Mouse (Mus musculus) heart, embryonic 13.5 days (tissue): Measurements from ENCODE around the gene Letm1. TPM values are rescaled to one million over a fixed set of nuclear protein-coding genes. Genes with fewer than 3 reads are reported as not detected.

Source experiments
- ATAC-seq: fragments of 200-750 bp; cut with Nextera tagmentation; 2 replicates; pipeline ENCODE4 v1.8.0; 2017; ENCODE audit warnings: moderate TSS enrichment; ENCODE audit not compliant: insufficient number of reproducible peaks, low FRiP score, low TSS enrichment; ENCODE audit errors: extremely low read depth
- H3K27ac ChIP-seq: fragments of 300-500 bp; sonication (generic); replicated peaks from 2 replicates; pipeline ENCODE4 v1.5.1; 2015; ENCODE audit warnings: moderate library complexity, mild to moderate bottlenecking, inconsistent platforms
- H3K27me3 ChIP-seq: fragments of 300-500 bp; sonication (generic); replicated peaks from 2 replicates; pipeline ENCODE4 v1.6.1; 2015; ENCODE audit warnings: mild to moderate bottlenecking, inconsistent platforms
- H3K36me3 ChIP-seq: fragments of 300-500 bp; sonication (generic); 2 replicates; pipeline ENCODE4 v1.6.1; 2015; ENCODE audit warnings: mild to moderate bottlenecking, inconsistent platforms
- H3K4me1 ChIP-seq: fragments of 300-500 bp; sonication (generic); 2 replicates; pipeline ENCODE4 v1.6.1; 2015; ENCODE audit warnings: inconsistent platforms
- H3K4me2 ChIP-seq: fragments of 300-500 bp; sonication (generic); 2 replicates; pipeline ENCODE4 v1.6.1; 2015; ENCODE audit warnings: inconsistent platforms, mild to moderate bottlenecking, moderate library complexity
- H3K4me3 ChIP-seq: fragments of 300-500 bp; sonication (generic); 2 replicates; pipeline ENCODE4 v1.5.1; 2015; ENCODE audit warnings: moderate library complexity, mild to moderate bottlenecking, inconsistent platforms
- H3K9ac ChIP-seq: fragments of 300-500 bp; sonication (generic); 2 replicates; pipeline ENCODE4 v1.6.1; 2015; ENCODE audit warnings: inconsistent platforms, mild to moderate bottlenecking, moderate library complexity
- H3K9me3 ChIP-seq: fragments of 300-500 bp; sonication (generic); 2 replicates; pipeline ENCODE4 v1.6.1; 2016; ENCODE audit warnings: inconsistent platforms
- WGBS: fragments of 180-500 bp; shearing (Covaris S2); methylation state at CpG from one replicate; pipeline ENCODE4 v1.1.7; 2015; ENCODE audit warnings: mixed read lengths; 5-methylcytosine and 5-hydroxymethylcytosine counted together
- polyA plus RNA-seq: library from polyadenylated mRNA; unstranded; fragments of >200 nt; fragmentation: Nextera tagmentation; extraction: Ambion mirVana; gene quantifications from 2 replicates; pipeline ENCODE4 v1.2.1, GENCODE M21; 2015

The Letm1 gene
- 40.9 and 43.5 TPM in 2 replicates for polyA plus RNA-seq

DNA sequence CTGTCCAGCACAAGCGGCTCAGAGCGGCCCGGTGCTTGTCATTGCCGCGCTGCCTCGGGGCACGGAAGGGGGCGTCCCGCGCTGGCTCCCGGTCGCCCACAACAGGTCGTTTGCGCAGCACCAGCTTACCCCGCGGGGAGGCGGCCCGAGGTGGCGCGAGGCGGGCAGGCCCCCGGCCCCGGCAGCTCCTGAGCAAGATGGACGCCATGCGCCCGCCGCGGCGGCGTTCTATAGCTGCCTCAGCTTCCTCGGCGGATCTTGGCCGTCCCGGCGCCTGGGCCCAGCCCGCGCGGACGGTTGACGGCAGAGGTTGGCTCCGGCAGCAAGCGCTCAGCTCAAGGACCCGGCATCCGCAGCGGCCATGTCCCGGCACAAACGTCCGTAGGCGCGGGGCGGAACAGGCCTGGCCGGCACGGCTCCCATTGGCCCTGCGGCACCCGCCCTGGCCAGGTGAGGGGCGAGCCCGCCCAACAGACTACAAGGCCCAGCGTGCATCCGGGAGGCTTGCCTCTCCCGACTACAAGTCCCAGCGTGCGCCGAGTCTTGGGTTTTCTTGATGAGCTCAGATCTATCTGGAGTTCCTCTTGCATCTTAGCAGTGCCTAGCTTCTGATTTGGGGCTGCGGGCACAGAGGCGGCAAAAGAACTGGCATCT is at the start of gene Letm1:
Gene Letm1, minus strand, starts transcription at position 473 of the 654 bp plus-strand sequence.
- peak within 1 kb of the TSS; percentile 91 for H3K9ac ChIP-seq

DNA sequence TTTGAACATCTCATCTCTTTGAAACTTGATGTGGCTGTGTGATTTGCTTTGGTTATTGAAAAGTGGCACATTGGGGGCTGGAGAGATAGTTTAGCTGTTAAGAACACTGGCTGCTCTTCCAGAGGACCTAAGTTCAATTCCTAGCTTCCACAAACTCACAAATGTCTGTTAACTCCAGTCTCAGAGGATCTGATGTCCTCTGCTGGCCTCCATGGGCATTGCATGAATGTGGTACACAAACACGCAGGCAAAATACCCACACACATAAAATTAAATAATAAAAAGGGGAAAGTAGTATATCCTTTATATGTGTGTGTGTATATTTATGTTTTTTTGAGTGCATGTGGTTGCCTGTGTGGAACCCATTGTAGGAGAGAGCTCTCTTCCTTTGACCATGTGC is 48.2 kb upstream of the Letm1 start:
- no peak overlapping the region for H3K4me2 ChIP-seq
- WGBS: 74% methylated on average over 1 of the region's 1 CpGs
- no peak overlapping the region for H3K9ac ChIP-seq
- H3K36me3 ChIP-seq: peaks cover 17% of the 10 kb centered on the region
- H3K4me3 ChIP-seq: no peak overlapping the region
- H3K27ac ChIP-seq: no peak overlapping the region
- no peaks in the 10 kb centered on the region for H3K9me3 ChIP-seq
- H3K27me3 ChIP-seq: no peaks in the 10 kb centered on the region
- peaks cover 24% of the 10 kb centered on the region for H3K4me1 ChIP-seq
- no peak for ATAC-seq

More for the DNA sequence above, at the start of gene Letm1:
- H3K4me3 ChIP-seq: peak within 1 kb of the TSS; percentile 88
- H3K36me3 ChIP-seq: peaks cover 5% of the 10 kb centered on the region
- H3K27me3 ChIP-seq: no peaks in the 10 kb centered on the region
- H3K27ac ChIP-seq: peak within 1 kb of the TSS; percentile 82
- WGBS: under 1% methylated on average over 65 of the region's 65 CpGs
- H3K9me3 ChIP-seq: no peaks in the 10 kb centered on the region
- H3K4me2 ChIP-seq: peak within 1 kb of the TSS; percentile 93
- peak; percentile 96 for ATAC-seq
- peaks cover 20% of the 10 kb centered on the region for H3K4me1 ChIP-seq

GRCm38 (mm10) chr5:33829958-33830357 is 47.3 kb upstream of the Letm1 start:
- 78% methylated on average over 3 of the region's 3 CpGs for WGBS
- no peak overlapping the region for H3K9ac ChIP-seq
- H3K4me1 ChIP-seq: peaks cover 32% of the 10 kb centered on the region
- no peak overlapping the region for H3K4me3 ChIP-seq
- peaks cover 21% of the 10 kb centered on the region for H3K36me3 ChIP-seq
- no peaks in the 10 kb centered on the region for H3K27me3 ChIP-seq
- no peak for ATAC-seq
- H3K27ac ChIP-seq: no peak overlapping the region
- H3K9me3 ChIP-seq: no peaks in the 10 kb centered on the region
- no peak overlapping the region for H3K4me2 ChIP-seq

DNA sequence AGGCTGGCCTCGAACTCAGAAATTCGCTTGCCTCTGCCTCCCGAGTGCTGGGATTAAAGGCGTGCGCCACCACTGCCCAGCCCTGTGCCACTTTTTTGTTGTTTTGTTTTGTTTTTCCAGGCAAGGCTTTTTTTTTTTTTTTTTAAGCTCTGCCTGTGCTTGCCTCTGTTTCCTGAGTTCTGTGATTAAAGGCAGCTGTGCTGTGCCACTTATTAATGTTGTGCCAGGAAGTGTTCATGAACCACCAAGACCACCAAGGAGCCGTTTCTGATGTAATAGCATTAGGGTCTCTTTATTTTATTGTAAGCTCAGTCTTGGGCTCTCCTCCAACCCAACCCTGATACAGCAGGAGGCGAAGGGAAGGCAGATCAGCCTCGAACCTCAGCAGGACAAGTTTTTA is 45.5 kb upstream of the Letm1 start:
- Histone ChIP-seq H3K36me3 (peaks cover 19% of the 10 kb centered on the region), H3K27me3 (no peaks in the 10 kb centered on the region), H3K4me3 (no peak overlapping the region), H3K4me1 (peaks cover 32% of the 10 kb centered on the region), H3K9me3 (no peaks in the 10 kb centered on the region), H3K9ac (no peak overlapping the region), H3K4me2 (no peak overlapping the region), H3K27ac (no peak overlapping the region)
- ATAC-seq: no peak
- 82% methylated on average over 8 of the region's 8 CpGs for WGBS

DNA sequence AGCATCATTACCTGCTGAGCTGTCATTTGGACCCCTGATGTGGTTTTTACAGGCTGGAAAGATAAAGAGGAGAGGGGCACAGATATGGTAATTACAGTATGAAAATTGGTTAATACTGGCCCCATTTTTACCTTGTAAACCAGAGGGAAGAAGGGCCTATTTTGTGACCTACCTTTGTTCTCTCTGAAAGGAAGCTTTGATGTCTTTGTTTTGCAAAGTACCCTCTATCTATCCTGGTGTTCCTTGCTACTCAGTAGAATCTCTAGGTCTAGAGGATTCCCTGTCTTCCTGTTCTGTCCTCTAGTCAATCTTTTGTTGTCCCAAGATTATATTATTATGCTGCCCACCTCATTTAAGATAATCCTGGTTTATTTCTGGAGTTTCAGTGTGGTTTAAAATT is 43.4 kb upstream of the Letm1 start:
- no peak overlapping the region for H3K4me2 ChIP-seq
- H3K4me3 ChIP-seq: no peak overlapping the region
- no peak for ATAC-seq
- H3K9me3 ChIP-seq: no peaks in the 10 kb centered on the region
- no peak overlapping the region for H3K27ac ChIP-seq
- no peaks in the 10 kb centered on the region for H3K27me3 ChIP-seq
- peaks cover 46% of the 10 kb centered on the region for H3K4me1 ChIP-seq
- peaks cover 11% of the 10 kb centered on the region for H3K36me3 ChIP-seq
- no peak overlapping the region for H3K9ac ChIP-seq

DNA sequence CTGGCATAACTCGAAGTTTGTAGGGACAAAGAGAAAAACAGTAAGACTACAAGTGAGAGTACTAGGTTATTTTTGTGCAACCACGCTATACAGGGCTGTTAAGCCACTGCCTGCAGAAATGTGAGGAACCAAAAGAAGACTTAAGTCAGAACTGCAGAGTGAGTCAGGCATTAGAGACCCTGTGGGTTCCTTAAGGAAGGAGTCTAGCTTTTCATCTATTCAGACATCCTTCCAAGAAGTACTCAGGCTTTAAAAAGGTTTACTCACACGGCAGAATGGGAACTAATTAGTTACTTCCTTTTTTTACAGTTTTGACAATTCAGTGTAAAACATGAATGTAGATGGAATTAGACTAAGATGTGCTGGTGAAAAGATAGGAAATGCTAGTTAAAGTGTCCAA is 39.8 kb upstream of the Letm1 start:
- Histone ChIP-seq H3K4me1 (peaks cover 59% of the 10 kb centered on the region), H3K4me3 (peak overlapping the region; percentile 87), H3K4me2 (peak overlapping the region; percentile 93), H3K36me3 (peaks cover 6% of the 10 kb centered on the region), H3K27ac (0 out of 2 replicates have a peak overlapping the region, but pooled peaks have one; percentile 8), H3K9me3 (no peaks in the 10 kb centered on the region), H3K9ac (peak overlapping the region; percentile 99), H3K27me3 (no peaks in the 10 kb centered on the region)
- WGBS: 43% methylated on average over 3 of the region's 3 CpGs
- ATAC-seq: no peak

DNA sequence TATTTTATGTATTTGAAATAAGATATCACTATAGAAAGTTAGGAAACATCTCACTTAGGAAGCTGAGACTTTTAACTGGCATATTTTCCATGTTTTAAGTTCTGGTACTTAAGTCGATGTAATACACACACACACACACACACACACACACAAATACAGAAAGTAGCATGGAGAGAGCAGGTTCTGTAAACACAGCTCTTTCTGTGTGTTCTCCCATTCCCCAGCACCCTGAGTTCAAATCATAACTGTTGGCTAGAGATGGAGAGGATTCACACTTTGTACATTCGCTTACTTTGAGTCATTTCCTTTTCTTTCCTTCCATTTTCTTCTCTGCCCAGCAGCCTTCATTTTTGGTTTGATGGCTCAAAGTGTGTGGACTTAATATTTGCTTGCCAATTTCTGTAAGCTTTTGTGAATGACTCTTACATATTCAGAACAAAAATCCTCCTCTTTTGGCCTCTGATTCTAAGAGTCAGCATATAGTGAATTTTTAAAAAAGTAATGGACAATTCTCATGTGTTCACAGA is 39.3 kb upstream of the Letm1 start:
- Histone ChIP-seq H3K4me2 (peak overlapping the region; percentile 93), H3K27ac (0 out of 2 replicates have a peak overlapping the region, but pooled peaks have one; percentile 8), H3K9ac (peak overlapping the region; percentile 99), H3K27me3 (no peaks in the 10 kb centered on the region), H3K9me3 (no peaks in the 10 kb centered on the region), H3K36me3 (peaks cover 6% of the 10 kb centered on the region), H3K4me1 (peaks cover 59% of the 10 kb centered on the region), H3K4me3 (peak overlapping the region; percentile 87)
- ATAC-seq: no peak
- 38% methylated on average over 2 of the region's 2 CpGs for WGBS

GRCm38 (mm10) chr5:33820733-33821621 is 38.4 kb upstream of the Letm1 start:
- peaks cover 53% of the 10 kb centered on the region for H3K4me1 ChIP-seq
- WGBS: under 1% methylated on average over 97 of the region's 121 CpGs

DNA sequence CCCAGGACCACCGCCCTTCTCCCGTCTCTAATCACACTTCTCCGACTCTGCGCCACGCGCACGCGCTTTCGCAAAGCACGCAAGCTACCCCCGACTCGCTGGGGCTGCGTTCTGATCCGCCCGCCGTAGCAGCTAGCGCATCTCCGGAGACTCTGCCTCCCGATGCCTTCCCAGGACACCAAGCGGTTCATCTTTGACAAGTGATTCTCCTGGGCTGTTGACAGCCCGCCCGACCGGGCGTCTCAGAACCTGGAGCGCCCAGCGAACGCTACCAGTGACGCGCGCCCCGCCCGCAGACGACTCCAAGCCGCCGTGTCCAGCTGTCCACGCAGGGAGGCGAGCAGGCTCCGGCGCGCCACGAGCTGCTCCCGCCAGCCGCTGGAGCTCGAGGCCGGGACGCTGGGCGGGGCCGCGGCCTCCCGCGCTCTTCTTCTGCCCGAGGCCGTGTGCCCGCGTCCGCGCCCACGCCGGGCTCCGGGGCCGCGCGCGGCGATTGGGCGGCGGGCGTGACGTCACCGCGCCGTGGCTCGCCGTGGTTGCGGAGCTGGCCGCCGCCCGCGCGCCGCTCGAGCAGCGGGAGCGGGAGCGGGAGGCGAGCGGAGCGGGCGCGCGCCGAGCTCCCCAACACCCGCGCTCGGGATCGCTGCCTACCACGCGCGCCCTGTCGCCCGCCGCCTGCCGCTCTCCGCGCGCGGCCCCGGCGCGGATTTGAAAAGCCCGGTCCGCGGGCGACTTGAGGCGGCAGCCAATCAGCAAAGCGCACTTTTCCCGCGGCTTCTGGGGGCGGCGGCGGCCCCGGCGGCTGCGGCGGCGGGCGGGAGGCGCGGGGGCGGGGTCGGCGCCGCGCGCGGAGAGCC is 37.5 kb upstream of the Letm1 start, which contains the start of gene Nsd2:
Gene Nsd2, plus strand, starts transcription at position 850 of the 857 bp plus-strand sequence.
- Histone ChIP-seq H3K4me3 (peak within 1 kb of the TSS; percentile 87), H3K27me3 (no peaks in the 10 kb centered on the region), H3K9ac (peak within 1 kb of the TSS; percentile 99), H3K27ac (peak within 1 kb of the TSS; percentile 98), H3K36me3 (peaks cover 4% of the 10 kb centered on the region), H3K4me2 (peak within 1 kb of the TSS; percentile 93), H3K9me3 (no peaks in the 10 kb centered on the region), H3K4me1 (peaks cover 45% of the 10 kb centered on the region)
- WGBS: under 1% methylated on average over 116 of the region's 136 CpGs
- peak; percentile 76 for ATAC-seq

More at GRCm38 (mm10) chr5:33820733-33821621, 38.4 kb upstream of the Letm1 start:
- Histone ChIP-seq H3K4me2 (peak overlapping the region; percentile 93), H3K27me3 (no peaks in the 10 kb centered on the region), H3K36me3 (peaks cover 6% of the 10 kb centered on the region), H3K9me3 (no peaks in the 10 kb centered on the region), H3K27ac (peak overlapping the region; percentile 98), H3K9ac (peak overlapping the region; percentile 99), H3K4me3 (peak overlapping the region; percentile 87)
- ATAC-seq: no peak; the same call in 1 of the 2 replicates

GRCm38 (mm10) chr5:33819141-33819875 is 36.7 kb upstream of the Letm1 start:
- Histone ChIP-seq H3K4me3 (peak overlapping the region; percentile 87), H3K9me3 (no peaks in the 10 kb centered on the region), H3K9ac (peak overlapping the region; percentile 99), H3K4me1 (peaks cover 37% of the 10 kb centered on the region), H3K27me3 (no peaks in the 10 kb centered on the region), H3K4me2 (peak overlapping the region; percentile 93), H3K36me3 (no peaks in the 10 kb centered on the region; the same call in 1 of the 2 replicates), H3K27ac (peak overlapping the region; percentile 98)
- 13% methylated on average over 9 of the region's 9 CpGs for WGBS
- no peak for ATAC-seq
